Mouse (Mus musculus): ENCODE measurements around the gene Ddr2. TPM values are rescaled to one million over a fixed set of nuclear protein-coding genes. Genes with fewer than 3 reads are reported as not detected.

Gene Ddr2
- polyA plus RNA-seq (2012; rRNA removed) = 18.5 and 25.9 TPM in 2 replicates

DNA sequence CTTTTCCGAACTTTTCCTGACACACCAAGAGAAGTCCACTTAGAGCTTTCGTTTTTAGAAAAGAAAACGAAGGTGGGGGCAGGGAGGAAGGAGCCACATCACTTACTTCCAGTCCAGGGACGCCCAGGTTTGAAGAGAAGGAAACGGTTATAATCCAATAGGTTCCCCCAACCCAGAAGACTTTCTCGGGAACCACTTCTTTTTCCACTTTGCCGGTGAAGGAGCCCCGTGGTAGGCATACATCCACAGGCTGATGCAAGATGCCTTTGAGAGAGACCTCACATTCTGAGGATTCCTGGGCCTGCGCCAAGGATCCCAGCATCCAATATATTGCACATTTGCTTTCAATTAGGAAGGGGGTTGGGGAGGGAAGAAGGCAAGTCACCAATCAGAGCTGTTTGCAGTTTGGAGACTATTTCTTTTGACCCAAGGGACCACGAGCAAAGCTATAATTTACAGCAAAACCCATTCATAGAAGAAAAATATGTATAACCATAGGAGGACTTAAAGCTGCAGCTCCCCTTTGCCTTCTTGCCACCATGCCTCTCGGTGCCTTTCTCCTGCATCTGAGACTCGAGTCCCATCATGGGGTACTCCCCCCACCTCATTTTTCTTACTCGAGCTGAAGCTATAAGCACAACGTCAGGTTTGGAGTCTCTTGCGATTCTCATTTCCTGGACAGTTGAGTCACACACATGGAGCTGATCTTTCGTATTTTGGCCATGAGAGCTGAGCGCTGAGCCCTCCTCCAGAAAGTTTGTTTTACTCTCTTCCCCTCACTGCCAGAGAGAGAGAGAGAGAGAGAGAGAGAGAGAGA is at the start of gene Ddr2:
Ddr2 (minus strand) TSS at position 247 of the 817 bp plus-strand sequence.

DNA sequence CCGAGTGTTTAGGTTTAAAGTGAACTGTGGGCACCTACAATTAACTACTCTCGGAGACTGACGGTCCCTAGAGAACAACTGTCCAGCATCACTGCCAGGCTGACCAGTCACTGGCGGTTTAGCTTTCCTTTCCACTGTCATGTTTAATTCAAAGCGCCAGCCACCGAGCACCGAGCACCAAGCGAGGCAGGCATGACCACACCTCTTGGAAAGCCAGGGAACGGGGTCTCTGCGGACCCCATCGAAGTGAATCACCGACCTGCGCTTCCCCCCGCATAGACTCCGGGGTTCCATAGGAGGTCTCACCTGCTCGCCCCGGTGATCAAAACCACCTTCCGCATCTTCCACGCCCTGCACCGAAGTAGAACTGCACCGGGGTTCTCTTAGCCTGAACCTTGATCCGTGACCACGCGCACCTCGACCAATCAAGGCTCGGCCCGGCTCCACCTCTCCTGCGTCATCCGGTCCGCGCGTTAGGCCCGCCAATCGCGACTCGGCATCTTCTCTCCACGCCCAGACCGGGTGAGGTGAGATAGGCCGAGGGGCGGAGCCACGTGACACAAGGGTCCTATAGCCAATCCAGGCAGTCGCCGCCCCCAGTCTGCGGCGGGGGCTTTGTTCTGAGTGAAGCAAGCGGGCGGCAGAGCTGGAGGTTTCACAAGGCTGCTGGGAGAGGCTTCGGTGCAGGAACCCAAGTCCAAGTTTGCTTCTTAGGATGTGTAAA is 141.6 kb downstream of the Ddr2 start, which contains the start of gene Hsd17b7:
Hsd17b7 (minus strand) TSS at position 450 of the 724 bp plus-strand sequence.

DNA sequence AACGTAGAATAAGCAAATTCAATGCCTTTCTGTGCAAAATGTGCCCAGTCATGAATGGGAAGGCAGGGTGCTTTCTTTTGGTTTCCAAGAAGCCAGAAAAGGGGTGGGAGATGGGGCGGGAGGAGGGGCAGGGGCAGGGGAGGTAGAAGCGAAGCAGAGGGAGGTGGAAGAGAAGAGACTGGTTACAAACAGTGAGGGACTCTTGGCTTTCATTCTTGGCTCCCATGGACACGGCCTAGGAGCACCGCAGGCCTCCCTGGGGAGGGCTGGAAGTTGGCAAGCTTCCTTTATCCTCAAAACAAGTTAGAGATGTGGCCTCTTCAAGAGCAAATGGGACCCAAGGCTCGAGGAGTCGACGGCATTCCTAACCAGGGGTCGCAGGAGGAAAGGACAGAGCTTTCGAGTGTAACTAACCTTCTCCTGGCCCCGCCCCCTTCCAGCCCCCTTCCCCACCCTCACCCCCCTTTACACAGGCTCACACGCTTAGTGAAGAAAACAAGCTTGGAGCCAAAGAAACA is 182.0 kb downstream of the Ddr2 start, which contains the start of gene Ccdc190:
Ccdc190 (plus strand) TSS at position 195 of the 518 bp plus-strand sequence.

Other genes starting within 250 kb of the Ddr2 start
- 0.48 and 0.59 TPM in 2 replicates for gene Ccdc190, start 182.1 kb downstream of the Ddr2 start, polyA plus RNA-seq (2012; rRNA removed)
- gene Hsd17b7, start 141.5 kb downstream of the Ddr2 start, polyA plus RNA-seq (2012; rRNA removed) = 24.0 and 43.4 TPM in 2 replicates
- 9.9 and 11.0 TPM in 2 replicates for gene Uap1, start 64.2 kb upstream of the Ddr2 start, polyA plus RNA-seq (2012; rRNA removed)
- gene Uhmk1, start 104.6 kb upstream of the Ddr2 start, polyA plus RNA-seq (2012; rRNA removed) = 7.1 and 9.1 TPM in 2 replicates
- gene Sh2d1b2, start 122.0 kb upstream of the Ddr2 start, polyA plus RNA-seq (2012; rRNA removed) = not detected in 2 replicates
- gene Sh2d1b1, start 166.6 kb upstream of the Ddr2 start, polyA plus RNA-seq (2012; rRNA removed) = 0.16 and 0.20 TPM in 2 replicates
- gene Gm7694, start 195.6 kb upstream of the Ddr2 start, polyA plus RNA-seq (2012; rRNA removed) = 8.7 and 9.2 TPM in 2 replicates
- gene Spata46, start 198.0 kb upstream of the Ddr2 start, polyA plus RNA-seq (2012; rRNA removed) = not detected in 2 replicates

Data from ovary, adult 2 months (tissue).